18 mouse cellular contexts compared by ENCODE assay signal in genomic region chr10:54269785-54270184, GRCm38 (mm10).
"Had no signal": no experiment of that assay in that cellular context is flagged by ENCODE, and none has a peak within 500 bp of the region (broad histone marks: within the 10 kb centered on the region; RNA-seq: fewer than 3 reads in every experiment).

No protein-coding gene starts in this region.

- DNase-seq: kidney, postnatal 14 days; kidney, postnatal 4 days; left cerebral cortex, postnatal 4 days; lung, adult 2 months; lung, postnatal 14 days; lung, postnatal 4 days; retina, postnatal 1 day; right cerebral cortex, postnatal 25 days; thymus, adult 18-20 months; thymus, postnatal 36 days had no signal

- H3K4me2 ChIP-seq: limb, embryonic 12.5 days; limb, embryonic 15.5 days; liver, embryonic 12.5 days; liver, embryonic 15.5 days; midbrain, embryonic 11.5 days; midbrain, embryonic 15.5 days; neural tube, embryonic 13.5 days had no signal

- H3K27me3 ChIP-seq: limb, embryonic 12.5 days; limb, embryonic 15.5 days; liver, embryonic 12.5 days; liver, embryonic 15.5 days; midbrain, embryonic 15.5 days; neural tube, embryonic 13.5 days had no signal

- H3K9ac ChIP-seq: limb, embryonic 12.5 days; limb, embryonic 15.5 days; liver, embryonic 12.5 days; liver, embryonic 15.5 days; midbrain, embryonic 15.5 days; neural tube, embryonic 13.5 days had no signal

- H3K9me3 ChIP-seq: limb, embryonic 12.5 days; limb, embryonic 15.5 days; liver, embryonic 12.5 days; liver, embryonic 15.5 days; midbrain, embryonic 15.5 days; neural tube, embryonic 13.5 days had no signal

- ATAC-seq: liver, embryonic 12.5 days; midbrain, embryonic 15.5 days had no signal

- H3K4me3 ChIP-seq: limb, embryonic 12.5 days; limb, embryonic 15.5 days; liver, embryonic 12.5 days; liver, embryonic 15.5 days; midbrain, embryonic 15.5 days; myocyte; neural tube, embryonic 13.5 days had no signal

- H3K4me1 ChIP-seq: limb, embryonic 12.5 days; limb, embryonic 15.5 days; liver, embryonic 12.5 days; liver, embryonic 15.5 days; midbrain, embryonic 15.5 days; neural tube, embryonic 13.5 days had no signal

- H3K36me3 ChIP-seq: limb, embryonic 12.5 days; limb, embryonic 15.5 days; liver, embryonic 12.5 days; liver, embryonic 15.5 days; midbrain, embryonic 15.5 days; neural tube, embryonic 13.5 days had no signal

- H3K27ac ChIP-seq: limb, embryonic 12.5 days; limb, embryonic 15.5 days; liver, embryonic 12.5 days; liver, embryonic 15.5 days; midbrain, embryonic 15.5 days; neural tube, embryonic 13.5 days had no signal
